Mouse (Mus musculus) midbrain, embryonic 16.5 days (tissue): ENCODE measurements around the gene Ebp. TPM values are rescaled to one million over a fixed set of nuclear protein-coding genes. Genes with fewer than 3 reads are reported as not detected.

Experiments
- ATAC-seq: fragments of 200-750 bp; cut with Nextera tagmentation; 2 replicates; pipeline ENCODE4 v1.8.0; 2017; ENCODE audit warnings: moderate TSS enrichment
- H3K27ac ChIP-seq: fragments of 300-500 bp; sonication (generic); 2 replicates; pipeline ENCODE4 v1.5.1; 2014; ENCODE audit warnings: mild to moderate bottlenecking, low read length, mixed read lengths
- H3K27me3 ChIP-seq: fragments of 300-500 bp; sonication (generic); 2 replicates; pipeline ENCODE4 v1.6.1; 2014; ENCODE audit warnings: low read depth, low read length, mixed read lengths; ENCODE audit not compliant: control insufficient read depth, insufficient read depth
- H3K36me3 ChIP-seq: fragments of 300-500 bp; sonication (generic); 2 replicates; pipeline ENCODE4 v1.6.1; 2014; ENCODE audit warnings: mild to moderate bottlenecking, low read length, moderate library complexity, mixed read lengths; ENCODE audit not compliant: control insufficient read depth, insufficient read depth
- H3K4me1 ChIP-seq: fragments of 300-500 bp; sonication (generic); 2 replicates; pipeline ENCODE4 v1.6.1; 2014; ENCODE audit warnings: mild to moderate bottlenecking, low read length, mixed read lengths; ENCODE audit not compliant: control insufficient read depth, insufficient read depth
- H3K4me2 ChIP-seq: fragments of 300-500 bp; sonication (generic); 2 replicates; pipeline ENCODE4 v1.6.1; 2014; ENCODE audit warnings: mild to moderate bottlenecking, low read length, mixed read lengths
- H3K4me3 ChIP-seq: fragments of 300-500 bp; sonication (generic); 2 replicates; pipeline ENCODE4 v1.5.1; 2014; ENCODE audit warnings: low read depth, mild to moderate bottlenecking, low read length, moderate library complexity, mixed read lengths
- H3K9ac ChIP-seq: fragments of 300-500 bp; sonication (generic); 2 replicates; pipeline ENCODE4 v1.6.1; 2014; ENCODE audit warnings: low read depth, low read length, mixed read lengths
- H3K9me3 ChIP-seq: fragments of 300-500 bp; sonication (generic); replicated peaks from 2 replicates; pipeline ENCODE4 v1.6.1; 2014; ENCODE audit warnings: mild to moderate bottlenecking, low read length, mixed read lengths; ENCODE audit not compliant: control insufficient read depth, poor library complexity, severe bottlenecking
- WGBS: fragments of 180-500 bp; shearing (Covaris S2); extraction: QIAGEN DNeasy Blood & Tissue Kit; methylation state at CpG from one replicate; pipeline ENCODE4 v1.1.7; 2014; 5-methylcytosine and 5-hydroxymethylcytosine counted together
- polyA plus RNA-seq: library from polyadenylated mRNA; unstranded; fragments of >200 nt; fragmentation: Nextera tagmentation; extraction: Ambion mirVana; gene quantifications from 2 replicates; pipeline ENCODE4 v1.2.1, GENCODE M21; 2015

Gene Ebp
- polyA plus RNA-seq, 1 experiment from 2014 or later: 31.7 TPM

DNA sequence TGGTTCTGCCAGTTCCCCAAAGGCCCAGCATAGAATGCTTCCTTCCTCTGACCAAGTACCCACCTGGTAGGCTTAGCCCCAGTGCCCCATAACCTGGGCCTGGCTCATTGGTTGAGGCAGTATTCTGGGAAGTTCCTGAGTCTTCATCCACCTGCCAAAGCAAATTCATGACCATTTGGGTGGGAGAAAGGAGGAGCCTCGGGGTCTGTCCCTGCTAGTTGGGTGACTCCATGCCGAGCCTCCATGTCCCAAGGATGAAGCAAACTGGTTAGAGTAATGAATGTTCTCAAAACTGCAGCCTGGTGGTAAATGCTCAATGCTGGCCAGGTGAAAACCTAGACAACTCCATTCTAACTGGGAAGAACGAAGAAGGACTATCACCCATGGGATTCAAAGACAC lies 52.3 kb downstream of the Ebp start:
- Histone ChIP-seq H3K9me3 (no peaks in the 10 kb centered on the region), H3K4me1 (peaks cover 9% of the 10 kb centered on the region; the same call in 1 of the 2 replicates), H3K27me3 (no peaks in the 10 kb centered on the region), H3K4me2 (no peak overlapping the region), H3K4me3 (no peak overlapping the region), H3K36me3 (0 out of 2 replicates have a peak, but pooled peaks cover 2% of the 10 kb centered on the region), H3K9ac (no peak overlapping the region), H3K27ac (no peak overlapping the region)
- 77% methylated on average over 3 of the region's 3 CpGs for WGBS
- no peak for ATAC-seq

DNA sequence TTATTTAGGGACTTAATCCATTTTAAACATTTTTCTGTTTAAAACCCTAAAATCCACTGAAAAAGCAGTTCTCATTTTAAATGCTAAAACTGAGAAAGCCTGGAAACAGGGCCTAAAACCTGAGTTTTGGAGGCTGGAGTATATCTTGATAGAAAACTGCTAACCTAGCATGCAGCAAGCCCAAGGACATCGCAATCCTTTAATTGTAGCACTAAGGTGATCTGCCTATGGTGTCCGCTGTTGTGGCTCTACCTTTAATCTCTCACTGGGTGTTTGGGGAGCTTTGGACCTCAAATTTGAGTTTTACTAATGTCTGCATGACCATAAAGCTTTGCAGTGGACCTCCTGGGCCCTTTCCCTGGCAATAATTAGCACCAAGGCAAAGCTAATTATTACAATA lies 52.9 kb downstream of the Ebp start:
- Histone ChIP-seq H3K4me1 (peaks cover 9% of the 10 kb centered on the region; the same call in 1 of the 2 replicates), H3K27me3 (no peaks in the 10 kb centered on the region), H3K9ac (no peak overlapping the region), H3K4me2 (no peak overlapping the region), H3K27ac (no peak overlapping the region), H3K4me3 (no peak overlapping the region), H3K36me3 (0 out of 2 replicates have a peak, but pooled peaks cover 2% of the 10 kb centered on the region), H3K9me3 (no peaks in the 10 kb centered on the region)
- WGBS: 95% methylated on average over 2 of the region's 2 CpGs
- ATAC-seq: no peak

DNA sequence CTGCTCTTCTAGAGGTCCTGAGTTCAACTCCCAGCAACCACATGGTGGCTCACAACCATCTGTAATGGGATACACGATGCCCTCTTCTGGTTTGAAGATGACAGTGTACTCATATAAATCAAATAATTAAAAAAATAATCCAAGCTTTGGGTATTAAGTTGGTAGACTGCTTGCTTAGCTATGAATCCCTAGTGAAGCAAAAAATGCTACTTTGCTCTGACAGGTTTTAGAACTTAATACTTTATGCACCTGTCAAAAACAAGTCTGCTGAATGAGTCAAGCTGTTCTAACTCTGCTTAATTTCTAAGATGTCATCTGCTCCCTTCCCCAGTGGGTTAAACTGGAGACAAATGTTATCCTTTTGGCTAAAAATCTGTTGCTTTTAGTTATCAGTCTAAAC lies 53.8 kb downstream of the Ebp start:
- no peaks in the 10 kb centered on the region for H3K27me3 ChIP-seq
- no peaks in the 10 kb centered on the region for H3K9me3 ChIP-seq
- ATAC-seq: no peak
- H3K4me2 ChIP-seq: no peak overlapping the region
- H3K4me1 ChIP-seq: peaks cover 8% of the 10 kb centered on the region; the same call in 1 of the 2 replicates
- no peak overlapping the region for H3K9ac ChIP-seq
- no peak overlapping the region for H3K27ac ChIP-seq
- 0 out of 2 replicates have a peak, but pooled peaks cover 2% of the 10 kb centered on the region for H3K36me3 ChIP-seq
- 67% methylated on average over 1 of the region's 1 CpGs for WGBS
- no peak overlapping the region for H3K4me3 ChIP-seq

DNA sequence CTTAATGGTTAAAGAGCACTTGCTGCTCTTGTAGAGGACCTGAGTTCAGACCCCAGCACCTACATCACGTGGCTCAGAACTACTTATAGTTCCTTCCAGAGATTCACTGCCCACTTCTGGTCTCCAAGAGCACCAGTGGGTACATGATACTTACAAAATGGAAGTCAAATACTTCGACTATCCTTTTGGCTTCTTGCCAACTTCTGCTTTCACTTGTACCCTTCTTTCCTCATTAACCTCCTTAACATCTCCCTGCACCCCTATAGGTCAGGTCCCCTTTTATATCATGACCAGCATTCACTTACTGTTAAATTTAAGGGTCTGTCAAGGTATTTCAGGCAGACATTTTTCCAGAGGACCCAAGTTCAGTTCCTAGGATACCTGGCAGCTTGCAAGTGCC lies 57.4 kb downstream of the Ebp start:
- Histone ChIP-seq H3K36me3 (0 out of 2 replicates have a peak, but pooled peaks cover 2% of the 10 kb centered on the region), H3K27ac (no peak overlapping the region), H3K27me3 (no peaks in the 10 kb centered on the region), H3K4me2 (no peak overlapping the region), H3K9ac (no peak overlapping the region), H3K9me3 (no peaks in the 10 kb centered on the region), H3K4me1 (peaks cover 4% of the 10 kb centered on the region; the same call in 1 of the 2 replicates), H3K4me3 (no peak overlapping the region)
- no peak for ATAC-seq
- WGBS: 64% methylated on average over 2 of the region's 2 CpGs

Other genes with a start within 250 kb of the Ebp start
- 75.6 and 77.9 TPM in 2 replicates for gene Hdac6, start 245.6 kb downstream of the Ebp start, polyA plus RNA-seq
- 0.18 and 0.19 TPM in 2 replicates for gene Gata1, start 215.4 kb downstream of the Ebp start, polyA plus RNA-seq
- 0.56 and 0.58 TPM in 2 replicates for gene Glod5, start 175.0 kb downstream of the Ebp start, polyA plus RNA-seq
- gene Suv39h1, start 118.8 kb downstream of the Ebp start, polyA plus RNA-seq: 39.1 and 44.6 TPM in 2 replicates
- gene Was, start 103.0 kb downstream of the Ebp start, polyA plus RNA-seq: 0.12 and 0.19 TPM in 2 replicates
- 70.5 and 72.8 TPM in 2 replicates for gene Wdr13, start 60.6 kb downstream of the Ebp start, polyA plus RNA-seq
- 286 and 306 TPM in 2 replicates for gene Rbm3, start 47.6 kb downstream of the Ebp start, polyA plus RNA-seq
- gene Tbc1d25, start 17.3 kb downstream of the Ebp start, polyA plus RNA-seq: 24.4 and 24.8 TPM in 2 replicates
- gene Porcn, start 13.0 kb upstream of the Ebp start, polyA plus RNA-seq: 45.5 and 47.1 TPM in 2 replicates
- gene Ftsj1, start 58.9 kb upstream of the Ebp start, polyA plus RNA-seq: 46.6 and 48.9 TPM in 2 replicates
- 37.7 and 41.5 TPM in 2 replicates for gene Slc38a5, start 77.6 kb upstream of the Ebp start, polyA plus RNA-seq
- not detected in 2 replicates for gene Ssxb10, start 133.9 kb upstream of the Ebp start, polyA plus RNA-seq
- not detected in 2 replicates for gene Ssxb9, start 173.5 kb upstream of the Ebp start, polyA plus RNA-seq
- not detected in 2 replicates for gene Ssxb1, start 219.8 kb upstream of the Ebp start, polyA plus RNA-seq